Comparison of ENCODE assay signal across 11 mouse cellular contexts in the genomic region with DNA sequence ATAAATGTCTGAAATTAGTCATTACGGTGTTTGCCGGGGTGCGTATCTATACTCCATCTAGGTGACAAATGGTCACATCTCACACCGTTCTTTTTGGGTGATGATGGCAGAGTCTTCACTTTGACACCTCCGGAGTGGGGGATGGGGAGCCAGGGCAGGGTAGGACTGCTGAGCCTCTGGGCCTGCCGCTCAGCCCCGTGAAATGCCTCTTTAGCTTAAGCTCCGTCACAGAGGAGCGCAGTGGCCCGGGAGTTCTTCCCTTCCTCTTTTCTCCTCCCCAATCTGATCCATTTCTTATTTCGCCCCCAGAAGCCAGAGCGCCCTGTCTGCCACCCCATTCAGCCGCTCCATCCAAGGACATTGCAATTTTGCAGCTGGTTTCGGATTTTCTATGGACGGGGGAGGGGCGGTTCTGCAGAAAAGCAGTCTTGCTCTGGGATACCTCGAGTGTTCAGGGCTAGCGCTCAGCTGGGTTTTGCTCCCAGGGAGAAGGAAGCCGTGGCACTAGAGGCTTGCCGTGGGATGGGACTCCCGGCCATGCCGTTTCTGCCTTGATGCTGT. TPM values are rescaled to one million over a fixed set of nuclear protein-coding genes. Genes with fewer than 3 reads are reported as not detected.
DNase-seq lines count a peak whose midpoint lies in the region; ATAC-seq and TF ChIP-seq lines count a peak whose summit lies in the region.
"Had no signal": no experiment of that assay in that cellular context is flagged by ENCODE, and none has a peak within 500 bp of the region (broad histone marks: within the 10 kb centered on the region; RNA-seq: fewer than 3 reads in every experiment).

No protein-coding gene starts in this region.

- no peak overlapping the region for H3K27ac ChIP-seq in kidney, embryonic 15.5 days
- no peak overlapping the region for H3K27ac ChIP-seq in forebrain, embryonic 14.5 days (ENCODE audit: low read depth, low read length)
- H3K27ac ChIP-seq in midbrain, embryonic 12.5 days (replicated peaks): peak overlapping the region; percentile 49

- H3K9me3 ChIP-seq in kidney, embryonic 15.5 days (replicated peaks): no peaks in the 10 kb centered on the region
- no peaks in the 10 kb centered on the region for H3K9me3 ChIP-seq in forebrain, embryonic 14.5 days (replicated peaks; ENCODE audit: control insufficient read depth, low read length)
- H3K9me3 ChIP-seq in midbrain, embryonic 12.5 days: no peaks in the 10 kb centered on the region

- H3K36me3 ChIP-seq in kidney, embryonic 15.5 days: no peaks in the 10 kb centered on the region
- no peaks in the 10 kb centered on the region for H3K36me3 ChIP-seq in forebrain, embryonic 14.5 days (ENCODE audit: control insufficient read depth, insufficient read depth, low read length)
- no peaks in the 10 kb centered on the region for H3K36me3 ChIP-seq in midbrain, embryonic 12.5 days

- no peak for TF ChIP-seq POLR2A in brain, embryonic 14.5 days (IDR thresholded peaks at IDR 0.05; ENCODE audit: borderline replicate concordance, extremely low read depth, insufficient read depth, insufficient read length, poor library complexity, severe bottlenecking)

- H3K4me1 ChIP-seq in kidney, embryonic 15.5 days: peaks cover 36% of the 10 kb centered on the region
- H3K4me1 ChIP-seq in forebrain, embryonic 14.5 days (ENCODE audit: control insufficient read depth, insufficient read depth, low read length): peaks cover 33% of the 10 kb centered on the region
- H3K4me1 ChIP-seq in midbrain, embryonic 12.5 days: peaks cover 79% of the 10 kb centered on the region

- 0 out of 2 replicates have a peak, but pooled peaks have one; percentile 4 for ATAC-seq in kidney, embryonic 15.5 days (replicated peaks; ENCODE audit: low FRiP score)
- ATAC-seq in forebrain, embryonic 14.5 days: no peak
- ATAC-seq in midbrain, embryonic 12.5 days (ENCODE audit: low FRiP score, low read depth): peak; percentile 31; the same call in 1 of the 2 replicates
- no peak for ATAC-seq in activated CD4-positive, CD25-positive, alpha-beta regulatory T cell, adult 4 months
- ATAC-seq: Patski had no signal

- peak overlapping the region; percentile 52 for H3K4me2 ChIP-seq in kidney, embryonic 15.5 days
- peak overlapping the region; percentile 4; the same call in 1 of the 2 replicates for H3K4me2 ChIP-seq in forebrain, embryonic 14.5 days (ENCODE audit: low read length)
- peak overlapping the region; percentile 46 for H3K4me2 ChIP-seq in midbrain, embryonic 12.5 days (replicated peaks)

- no peak for DNase-seq in kidney, adult 11 months
- peak; percentile 68 for DNase-seq in brain, embryonic 14.5 days (ENCODE audit: low read depth)
- peak; percentile 45 for DNase-seq in forebrain, embryonic 14.5 days (ENCODE audit: low spot score)
- no peak for DNase-seq in left cerebral cortex, adult 18-20 months (ENCODE audit: low spot score in 2 of 2)
- DNase-seq: cerebellum, adult 18-20 months had no signal

- H3K9ac ChIP-seq in kidney, embryonic 15.5 days: peak overlapping the region; percentile 26; the same call in 1 of the 2 replicates
- 0 out of 2 replicates have a peak overlapping the region, but pooled peaks have one; percentile 17 for H3K9ac ChIP-seq in forebrain, embryonic 14.5 days (ENCODE audit: low read length)
- no peak overlapping the region; the same call in 1 of the 2 replicates for H3K9ac ChIP-seq in midbrain, embryonic 12.5 days (replicated peaks)

- H3K27me3 ChIP-seq in kidney, embryonic 15.5 days: peaks cover 41% of the 10 kb centered on the region
- H3K27me3 ChIP-seq in forebrain, embryonic 14.5 days (replicated peaks; ENCODE audit: control insufficient read depth, insufficient read depth, low read length): no peaks in the 10 kb centered on the region; the same call in 1 of the 2 replicates
- peaks cover 48% of the 10 kb centered on the region for H3K27me3 ChIP-seq in midbrain, embryonic 12.5 days
- H3K27me3 ChIP-seq: Patski had no signal

- H3K4me3 ChIP-seq in kidney, embryonic 15.5 days (replicated peaks): peak overlapping the region; percentile 19
- H3K4me3 ChIP-seq in forebrain, embryonic 14.5 days (ENCODE audit: low read depth, low read length): no peak overlapping the region
- H3K4me3 ChIP-seq in midbrain, embryonic 12.5 days: 0 out of 2 replicates have a peak overlapping the region, but pooled peaks have one; percentile 10

- WGBS in kidney, embryonic 15.5 days: 19% methylated on average over 22 of the region's 22 CpGs
- 16% methylated on average over 22 of the region's 22 CpGs for WGBS in forebrain, embryonic 14.5 days
- 13% methylated on average over 22 of the region's 22 CpGs for WGBS in midbrain, embryonic 12.5 days

- no peak for TF ChIP-seq CTCF in brain, embryonic 14.5 days (IDR thresholded peaks at IDR 0.05; ENCODE audit: borderline replicate concordance, extremely low read depth, insufficient read depth, insufficient read length)

RNA-seq across cellular contexts. Expression of a gene that starts 43.2 kb away (rescaled TPM):
- polyA plus RNA-seq in kidney, embryonic 15.5 days (2015; fragmentation: Nextera tagmentation; extraction: Ambion mirVana): not detected in 2 replicates
- 0.09 and 0.12 TPM in 2 replicates for polyA plus RNA-seq in brain, embryonic 14.5 days (2012; rRNA removed)
- 0.09 and 0.11 TPM in 2 replicates for polyA plus RNA-seq in forebrain, embryonic 14.5 days (2014; fragmentation: Nextera tagmentation; extraction: Ambion mirVana)
- not detected in 2 replicates for polyA plus RNA-seq in midbrain, embryonic 12.5 days (2016; fragmentation: Nextera tagmentation; extraction: Ambion mirVana)
- under 1 TPM in 1 of 2 experiments, not detected in 1; 0.19 TPM for polyA plus RNA-seq in activated CD4-positive, CD25-positive, alpha-beta regulatory T cell, adult 4 months (2017; shearing (Covaris generic))
- under 1 TPM in 1 of 2 experiments, not detected in 1; 0.19 TPM for total RNA-seq in left cerebral cortex, adult 18-20 months (2021)
- total RNA-seq: granulocyte monocyte progenitor cell, adult 5-6 weeks had no signal
- polyA plus RNA-seq: liver, embryonic 16.5 days had no signal

Comparison
In these comparisons a context has a peak if more than half of its experiments do, and no peak if none do; other contexts are left out.
1. ATAC-seq: peak in kidney, embryonic 15.5 days (single experiment) and midbrain, embryonic 12.5 days (single experiment); none in forebrain, embryonic 14.5 days (single experiment) and activated CD4-positive, CD25-positive, alpha-beta regulatory T cell, adult 4 months (single experiment).
2. DNase-seq: peak in brain, embryonic 14.5 days (single experiment) and forebrain, embryonic 14.5 days (single experiment); none in kidney, adult 11 months (single experiment) and left cerebral cortex, adult 18-20 months (0 of 2).
3. Peak in every context shown above with its lines, with median percentiles within 50 percentile points of each other: H3K4me2 ChIP-seq.